Mouse (Mus musculus): ENCODE data around the gene Rai14. TPM values are rescaled to one million over a fixed set of nuclear protein-coding genes. Genes with fewer than 3 reads are reported as not detected.

Gene Rai14
- polyA plus RNA-seq, 1 experiment from 2014 or later = 81.3 TPM

DNA sequence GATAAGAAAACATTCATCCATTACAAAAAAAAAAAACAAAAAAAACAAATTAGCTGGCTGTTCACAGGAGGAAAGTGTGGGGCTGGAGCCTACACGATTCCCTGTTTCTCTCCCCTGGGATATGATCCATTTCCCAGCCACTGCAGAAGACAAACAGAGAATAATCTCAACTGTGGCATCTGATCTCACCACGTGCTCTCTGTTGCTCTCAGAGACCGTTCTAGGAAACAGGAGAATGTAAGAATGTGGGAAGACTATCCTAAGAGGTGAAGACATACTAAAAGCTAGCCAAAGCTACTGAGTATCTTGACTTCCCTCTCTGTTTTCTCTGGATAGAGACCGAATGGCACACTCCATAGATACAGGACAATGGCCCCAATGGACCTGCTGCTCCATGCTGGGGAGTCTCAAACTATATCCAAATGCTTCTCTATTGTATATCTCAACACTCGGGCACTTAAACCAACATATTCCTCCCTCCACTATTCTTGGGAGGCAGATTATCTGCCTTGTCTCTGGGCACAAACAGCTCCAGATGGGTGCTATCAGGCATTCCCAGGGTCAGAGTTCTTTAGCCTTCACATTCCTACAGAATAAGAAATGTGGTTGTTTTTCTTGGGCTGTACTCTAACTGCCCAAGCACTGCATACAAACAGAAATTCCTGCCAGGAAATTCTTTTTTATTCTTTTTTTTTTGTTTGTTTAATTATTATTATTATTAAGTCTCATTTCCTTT lies 50.5 kb downstream of the Rai14 start:
- no peak overlapping the region for H3K4me2 ChIP-seq (replicated peaks)
- no peaks in the 10 kb centered on the region for H3K36me3 ChIP-seq
- no peak for ATAC-seq (ENCODE audit: low FRiP score, low read depth)
- H3K9ac ChIP-seq (replicated peaks) = no peak overlapping the region
- H3K4me1 ChIP-seq = peaks cover 20% of the 10 kb centered on the region; the same call in 1 of the 2 replicates
- H3K27me3 ChIP-seq = no peaks in the 10 kb centered on the region
- H3K27ac ChIP-seq (replicated peaks) = no peak overlapping the region
- no peak overlapping the region for H3K4me3 ChIP-seq
- no peaks in the 10 kb centered on the region for H3K9me3 ChIP-seq
- 70% methylated on average over 5 of the region's 5 CpGs for WGBS

DNA sequence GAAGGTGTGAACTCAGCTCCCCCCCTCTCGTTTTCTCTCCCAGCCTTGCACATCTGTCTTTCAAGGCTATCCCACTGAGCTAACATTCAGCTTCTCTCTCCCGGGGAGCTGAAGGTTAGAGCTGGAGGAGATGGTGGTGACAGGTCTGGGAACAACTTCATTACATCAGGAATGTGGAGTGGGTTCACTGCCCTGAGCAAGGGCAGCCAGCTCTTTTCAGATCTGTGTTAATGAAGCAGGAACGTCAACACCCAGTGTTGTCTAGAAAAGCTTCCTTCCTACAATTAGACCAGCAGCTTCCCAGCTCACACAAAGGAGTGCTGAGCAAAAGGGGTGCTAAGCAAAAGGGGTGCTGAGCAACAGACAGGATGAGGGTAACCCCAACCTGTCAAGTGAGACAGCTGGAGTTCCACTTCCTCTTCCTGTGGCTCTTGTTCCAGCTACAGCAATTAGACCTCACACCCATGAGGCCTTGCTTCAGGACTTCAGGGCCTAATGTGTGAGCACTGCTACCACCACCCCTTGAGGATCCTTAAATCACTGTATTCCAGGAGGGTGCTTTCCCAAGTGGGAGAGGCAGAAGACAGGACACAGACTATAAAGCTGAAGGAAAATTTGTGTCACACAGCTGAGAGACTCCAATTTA lies 52.3 kb downstream of the Rai14 start:
- peaks cover 8% of the 10 kb centered on the region; the same call in 1 of the 2 replicates for H3K4me1 ChIP-seq
- H3K27ac ChIP-seq (replicated peaks) = no peak overlapping the region
- H3K4me2 ChIP-seq (replicated peaks) = no peak overlapping the region
- WGBS = 49% methylated on average over 3 of the region's 3 CpGs
- H3K4me3 ChIP-seq = no peak overlapping the region
- ATAC-seq (ENCODE audit: low FRiP score, low read depth) = no peak
- H3K9me3 ChIP-seq = no peaks in the 10 kb centered on the region
- no peaks in the 10 kb centered on the region for H3K36me3 ChIP-seq
- no peak overlapping the region for H3K9ac ChIP-seq (replicated peaks)
- H3K27me3 ChIP-seq = no peaks in the 10 kb centered on the region

DNA sequence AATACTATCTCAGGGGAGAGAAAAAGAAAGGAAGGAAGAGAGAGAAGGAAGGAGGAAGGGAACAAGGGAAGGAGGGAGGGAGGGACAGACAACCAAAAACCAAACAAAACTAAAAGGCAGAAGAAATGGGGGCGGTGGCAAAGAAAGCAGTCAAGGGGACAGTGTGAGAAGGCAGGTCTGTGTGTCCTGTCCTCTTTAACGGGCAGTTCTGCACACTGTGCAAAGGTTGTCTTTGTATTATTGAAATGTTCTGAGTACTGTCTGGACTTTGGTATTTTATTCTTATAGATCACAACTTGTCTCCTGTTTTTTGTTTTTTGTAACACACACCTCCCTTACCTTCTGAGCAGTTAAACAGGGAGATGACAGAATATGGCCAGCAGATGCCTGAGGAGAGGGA lies 55.6 kb downstream of the Rai14 start:
- no peaks in the 10 kb centered on the region for H3K36me3 ChIP-seq
- H3K27me3 ChIP-seq = no peaks in the 10 kb centered on the region
- WGBS = 96% methylated on average over 2 of the region's 2 CpGs

DNA sequence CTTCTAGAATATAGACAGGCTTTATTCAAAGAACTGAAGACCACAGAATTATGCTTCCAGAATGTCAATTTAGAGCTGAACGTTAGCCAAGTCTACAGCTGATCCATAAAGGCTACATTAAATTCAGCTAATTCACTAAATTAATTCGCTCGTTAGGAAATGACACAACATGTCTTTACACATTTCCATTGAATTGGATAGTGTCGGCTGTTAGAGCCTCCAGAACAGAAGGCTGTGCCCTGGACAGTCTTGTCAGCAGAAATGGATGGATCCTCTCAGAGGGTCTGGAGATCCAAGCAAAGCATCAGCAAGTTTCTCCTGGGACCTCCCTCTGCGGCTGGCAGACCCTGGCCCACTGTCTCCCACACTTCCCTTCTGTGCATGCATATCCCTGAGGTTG lies 58.3 kb downstream of the Rai14 start:
- Histone ChIP-seq H3K4me3 (no peak overlapping the region), H3K27me3 (no peaks in the 10 kb centered on the region), H3K4me1 (peaks cover 15% of the 10 kb centered on the region; the same call in 1 of the 2 replicates), H3K27ac (replicated peaks) (0 out of 2 replicates have a peak overlapping the region, but pooled peaks have one; percentile 11), H3K36me3 (no peaks in the 10 kb centered on the region), H3K9me3 (no peaks in the 10 kb centered on the region), H3K4me2 (replicated peaks) (no peak overlapping the region), H3K9ac (replicated peaks) (no peak overlapping the region)
- 81% methylated on average over 5 of the region's 5 CpGs for WGBS
- ATAC-seq (ENCODE audit: low FRiP score, low read depth) = no peak

More for the DNA sequence above, 55.6 kb downstream of the Rai14 start:
- no peak overlapping the region for H3K27ac ChIP-seq (replicated peaks)
- no peak overlapping the region for H3K4me2 ChIP-seq (replicated peaks)
- H3K9me3 ChIP-seq = no peaks in the 10 kb centered on the region
- ATAC-seq (ENCODE audit: low FRiP score, low read depth) = no peak
- no peak overlapping the region for H3K4me3 ChIP-seq
- H3K9ac ChIP-seq (replicated peaks) = no peak overlapping the region
- peaks cover 20% of the 10 kb centered on the region; the same call in 1 of the 2 replicates for H3K4me1 ChIP-seq

DNA sequence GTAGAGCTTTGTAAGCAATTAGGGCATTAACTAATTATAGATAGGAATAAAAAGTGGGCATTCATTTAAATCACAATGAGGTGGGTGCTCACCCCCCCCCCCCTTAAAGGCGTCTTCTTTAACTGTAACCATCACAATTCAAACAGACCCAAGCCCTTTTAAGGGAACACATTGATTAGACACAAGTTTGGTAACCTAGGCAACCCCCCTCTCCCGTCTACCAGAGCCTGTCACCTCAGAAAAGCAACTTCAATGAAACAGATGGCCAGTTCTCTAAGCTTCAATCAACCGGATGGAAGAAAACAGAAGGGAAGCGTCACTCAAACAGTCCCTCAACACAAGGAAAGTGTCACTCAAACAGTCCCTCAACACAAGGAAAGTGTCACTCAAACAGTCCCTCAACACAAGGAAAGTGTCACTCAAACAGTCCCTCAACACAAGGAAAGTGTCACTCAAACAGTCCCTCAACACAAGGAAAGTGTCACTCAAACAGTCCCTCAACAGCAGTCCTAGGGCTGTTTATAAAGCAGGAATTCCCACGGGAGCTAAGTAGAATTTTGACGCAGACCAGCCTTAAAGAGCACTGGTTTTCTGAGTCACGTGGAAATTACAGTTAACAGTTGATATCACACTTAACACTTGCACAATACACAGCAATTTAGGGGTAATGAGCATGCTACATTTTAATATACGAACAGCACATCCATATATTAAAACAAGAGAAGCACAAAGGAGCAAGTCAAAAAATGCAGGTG lies 59.1 kb downstream of the Rai14 start:
- H3K9me3 ChIP-seq = no peaks in the 10 kb centered on the region
- peaks cover 15% of the 10 kb centered on the region; the same call in 1 of the 2 replicates for H3K4me1 ChIP-seq
- 0 out of 2 replicates have a peak overlapping the region, but pooled peaks have one; percentile 11 for H3K27ac ChIP-seq (replicated peaks)
- no peaks in the 10 kb centered on the region for H3K36me3 ChIP-seq
- WGBS = 24% methylated on average over 8 of the region's 8 CpGs
- H3K4me3 ChIP-seq = no peak overlapping the region
- no peak overlapping the region for H3K4me2 ChIP-seq (replicated peaks)
- no peak overlapping the region for H3K9ac ChIP-seq (replicated peaks)
- H3K27me3 ChIP-seq = no peaks in the 10 kb centered on the region
- ATAC-seq (ENCODE audit: low FRiP score, low read depth) = peak; percentile 92

DNA sequence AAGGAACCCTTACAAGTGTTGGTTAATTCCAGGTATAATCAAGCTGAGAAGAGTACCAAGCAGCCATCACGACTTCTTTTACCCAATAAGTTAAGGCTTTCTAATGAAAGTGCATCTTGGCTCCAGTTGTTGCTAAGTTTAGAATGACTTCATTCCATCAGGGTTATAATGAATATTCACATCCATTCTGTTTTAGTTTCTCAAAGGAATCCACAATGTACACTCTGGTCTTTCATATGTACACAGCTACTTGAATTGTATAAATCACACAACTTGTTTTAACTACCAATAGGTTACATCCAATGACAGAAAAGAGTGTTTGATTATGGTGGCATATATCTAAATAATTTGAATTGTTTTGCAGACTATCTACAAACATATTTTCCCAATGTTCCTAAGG lies 59.7 kb downstream of the Rai14 start:
- Histone ChIP-seq H3K9me3 (no peaks in the 10 kb centered on the region), H3K36me3 (no peaks in the 10 kb centered on the region), H3K27ac (replicated peaks) (no peak overlapping the region), H3K9ac (replicated peaks) (no peak overlapping the region), H3K4me2 (replicated peaks) (no peak overlapping the region), H3K27me3 (no peaks in the 10 kb centered on the region), H3K4me3 (no peak overlapping the region), H3K4me1 (peaks cover 18% of the 10 kb centered on the region; the same call in 1 of the 2 replicates)
- 63% methylated on average over 1 of the region's 1 CpGs for WGBS
- peak; percentile 7; the same call in 1 of the 2 replicates for ATAC-seq (ENCODE audit: low FRiP score, low read depth)

DNA sequence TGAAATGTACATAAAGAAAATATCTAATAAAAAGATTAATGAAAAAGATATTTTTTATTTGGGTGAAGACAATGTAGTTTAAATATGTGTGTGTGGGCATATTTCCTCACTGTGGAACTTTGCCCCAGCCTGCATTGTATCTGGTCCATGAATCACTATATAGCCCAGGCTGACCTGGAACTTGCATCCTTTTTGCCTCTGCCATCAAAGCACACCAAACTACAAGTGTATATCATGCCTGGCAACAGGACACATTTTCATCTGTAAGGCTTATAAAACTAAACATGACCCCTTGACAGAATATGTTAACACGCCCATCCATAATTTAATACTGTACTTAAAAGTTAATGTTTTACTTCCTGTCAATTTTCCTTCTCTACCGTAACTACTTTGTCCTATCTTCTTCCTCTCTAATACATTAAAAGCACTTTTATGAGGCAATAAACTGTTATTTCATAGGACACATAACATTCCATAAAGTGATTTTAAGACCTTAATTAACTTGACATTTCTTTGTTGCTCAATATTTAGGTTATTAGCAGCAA lies 61.4 kb downstream of the Rai14 start:
- whole genome bisulfite sequencing = 96% methylated on average over 2 of the region's 2 CpGs
- H3K4me3 ChIP-seq = no peak overlapping the region
- H3K9ac ChIP-seq (replicated peaks) = no peak overlapping the region
- no peaks in the 10 kb centered on the region for H3K36me3 ChIP-seq
- no peak overlapping the region for H3K27ac ChIP-seq (replicated peaks)
- no peaks in the 10 kb centered on the region for H3K9me3 ChIP-seq
- no peak overlapping the region for H3K4me2 ChIP-seq (replicated peaks)
- no peaks in the 10 kb centered on the region for H3K27me3 ChIP-seq
- no peak for ATAC-seq (ENCODE audit: low FRiP score, low read depth)
- H3K4me1 ChIP-seq = peaks cover 26% of the 10 kb centered on the region

DNA sequence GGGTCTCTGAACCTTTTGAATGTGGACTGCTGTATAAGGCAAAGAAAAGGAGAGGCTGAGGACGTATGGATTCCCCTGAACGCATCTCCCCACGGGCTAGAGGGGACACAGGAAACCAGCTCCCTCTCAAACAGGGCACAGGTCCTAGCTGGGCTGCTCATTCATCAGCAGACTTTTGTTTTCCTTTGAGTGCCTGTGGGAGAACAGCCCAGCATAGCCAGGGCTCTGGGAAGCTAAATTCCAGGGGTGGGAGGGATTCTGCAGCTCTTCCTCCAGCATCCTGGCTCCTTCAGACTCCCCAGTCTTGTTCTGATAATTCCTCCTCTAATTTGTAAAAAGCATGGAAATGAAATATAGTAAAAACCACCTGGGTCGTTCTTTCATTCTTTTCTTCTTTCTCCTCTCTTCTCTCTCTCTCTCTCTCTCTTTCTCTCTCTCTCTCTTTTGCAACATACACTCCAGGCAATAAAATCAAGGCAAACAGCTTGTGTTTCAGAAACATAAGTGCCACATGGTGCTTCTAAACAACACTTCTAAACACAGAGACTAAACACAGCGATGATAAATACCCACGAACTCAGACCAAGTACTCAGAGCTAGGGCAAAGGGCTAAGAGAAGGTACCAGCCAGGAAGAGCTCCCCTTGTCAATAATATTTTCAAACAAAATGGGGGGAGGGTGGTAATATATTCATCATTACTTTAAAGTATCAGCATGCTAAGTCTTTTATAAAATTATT lies 65.9 kb downstream of the Rai14 start:
- Histone ChIP-seq H3K4me3 (no peak overlapping the region), H3K4me2 (replicated peaks) (no peak overlapping the region; the same call in 1 of the 2 replicates), H3K27ac (replicated peaks) (peak overlapping the region; percentile 25; the same call in 1 of the 2 replicates), H3K27me3 (0 out of 2 replicates have a peak, but pooled peaks cover 5% of the 10 kb centered on the region), H3K36me3 (no peaks in the 10 kb centered on the region), H3K9me3 (no peaks in the 10 kb centered on the region), H3K4me1 (peaks cover 37% of the 10 kb centered on the region), H3K9ac (replicated peaks) (0 out of 2 replicates have a peak overlapping the region, but pooled peaks have one; percentile 12)
- peak; percentile 83 for ATAC-seq (ENCODE audit: low FRiP score, low read depth)
- WGBS = 20% methylated on average over 6 of the region's 6 CpGs

DNA sequence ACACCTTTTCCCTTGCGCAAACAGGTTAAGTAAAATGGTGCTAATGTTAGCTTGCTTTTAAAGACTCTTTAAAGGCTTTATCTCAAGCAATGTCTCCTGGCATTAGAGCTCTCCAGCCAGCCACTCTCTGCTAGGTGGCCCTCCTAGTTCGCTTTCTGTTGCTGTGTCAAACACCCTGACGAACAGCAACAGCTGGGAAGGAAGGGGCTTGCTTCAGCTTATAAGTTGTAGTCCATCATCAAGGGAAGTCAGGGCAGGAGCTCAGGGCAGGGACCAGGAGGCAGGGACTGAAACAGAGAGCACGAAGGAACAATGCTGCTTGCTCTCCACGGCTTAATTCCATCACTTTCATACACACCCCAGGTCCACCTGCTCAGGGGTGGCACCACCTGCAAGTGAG lies 68.1 kb downstream of the Rai14 start:
- H3K27me3 ChIP-seq = 0 out of 2 replicates have a peak, but pooled peaks cover 5% of the 10 kb centered on the region
- H3K27ac ChIP-seq (replicated peaks) = no peak overlapping the region
- no peaks in the 10 kb centered on the region for H3K9me3 ChIP-seq
- no peak overlapping the region for H3K4me2 ChIP-seq (replicated peaks)
- 73% methylated on average over 5 of the region's 5 CpGs for WGBS
- H3K36me3 ChIP-seq = no peaks in the 10 kb centered on the region
- ATAC-seq (ENCODE audit: low FRiP score, low read depth) = no peak
- no peak overlapping the region for H3K9ac ChIP-seq (replicated peaks)
- H3K4me3 ChIP-seq = no peak overlapping the region
- H3K4me1 ChIP-seq = peaks cover 48% of the 10 kb centered on the region

DNA sequence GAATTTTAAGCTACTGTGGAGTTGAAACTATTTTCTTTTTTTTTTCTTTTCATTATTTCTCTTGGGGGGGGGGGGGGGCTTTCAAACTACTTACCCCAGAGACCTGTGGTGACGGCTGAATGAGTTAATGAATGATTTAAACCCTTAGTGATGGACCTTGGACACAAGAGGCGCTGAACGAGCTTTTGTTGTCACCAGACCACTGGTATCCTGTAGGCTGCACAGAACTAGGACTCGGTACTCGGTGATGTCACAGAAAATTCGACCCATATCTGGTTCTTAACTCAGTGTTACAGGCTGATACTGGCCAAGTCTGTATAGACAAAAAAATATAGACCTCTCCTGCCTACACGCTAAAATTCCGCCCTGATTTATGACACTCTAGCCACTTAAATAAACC lies 69.3 kb downstream of the Rai14 start:
- 55% methylated on average over 8 of the region's 8 CpGs for WGBS
- Histone ChIP-seq H3K27me3 (0 out of 2 replicates have a peak, but pooled peaks cover 5% of the 10 kb centered on the region), H3K36me3 (no peaks in the 10 kb centered on the region), H3K27ac (replicated peaks) (no peak overlapping the region), H3K9me3 (no peaks in the 10 kb centered on the region), H3K9ac (replicated peaks) (no peak overlapping the region), H3K4me1 (peaks cover 48% of the 10 kb centered on the region), H3K4me2 (replicated peaks) (no peak overlapping the region), H3K4me3 (no peak overlapping the region)
- no peak for ATAC-seq (ENCODE audit: low FRiP score, low read depth)

DNA sequence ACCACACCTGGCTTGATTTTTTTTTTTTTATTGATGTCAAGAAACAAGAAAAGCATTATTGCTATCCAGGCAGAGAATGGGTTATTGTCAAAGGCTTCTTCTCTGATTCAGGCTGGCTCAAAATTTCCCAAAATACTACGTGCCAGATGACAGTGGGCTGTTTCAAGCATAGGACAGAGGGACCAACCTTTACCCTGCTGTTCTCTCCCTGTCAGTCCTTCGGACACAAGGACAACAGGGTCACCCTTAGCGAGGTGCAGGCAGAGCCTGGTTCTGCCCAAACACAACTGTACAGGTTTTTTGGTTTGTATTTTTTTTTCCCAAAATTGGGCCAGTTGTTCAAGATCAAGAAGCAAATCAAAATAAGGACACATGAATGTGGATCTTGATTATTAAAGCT lies 70.6 kb downstream of the Rai14 start:
- Histone ChIP-seq H3K9me3 (no peaks in the 10 kb centered on the region), H3K9ac (replicated peaks) (no peak overlapping the region), H3K4me1 (peaks cover 45% of the 10 kb centered on the region), H3K27ac (replicated peaks) (no peak overlapping the region), H3K4me2 (replicated peaks) (no peak overlapping the region), H3K27me3 (0 out of 2 replicates have a peak, but pooled peaks cover 5% of the 10 kb centered on the region), H3K4me3 (no peak overlapping the region), H3K36me3 (no peaks in the 10 kb centered on the region)
- WGBS = 93% methylated on average over 3 of the region's 3 CpGs
- no peak for ATAC-seq (ENCODE audit: low FRiP score, low read depth)
